Mouse (Mus musculus) liver, postnatal 0 days (tissue): Measurements from ENCODE around the gene Abr.

Experiments
- CTCF ChIP-seq: sonication (generic); IDR thresholded peaks from 2 replicates; pipeline ENCODE4 v1.5.1; 2016; ENCODE audit warnings: antibody characterized with exemption, low read depth
- EP300 ChIP-seq: IDR thresholded peaks from 2 replicates; pipeline ENCODE4 v1.6.1; 2016; ENCODE audit warnings: antibody characterized with exemption, low read depth, mild to moderate bottlenecking

GRCm38 (mm10) chr11:76624071-76624470 lies 2.0 kb upstream of the Abr start:
- TF ChIP-seq CTCF (no peak), EP300 (no peak)
